Mouse (Mus musculus) lung, embryonic 14.5 days (tissue): ENCODE results near the gene Arl6ip4. TPM values are rescaled to one million over a fixed set of nuclear protein-coding genes. Genes with fewer than 3 reads are reported as not detected.

Source experiments
- ATAC-seq: fragments of 200-750 bp; cut with Nextera tagmentation; 2 replicates; pipeline ENCODE4 v1.8.0; 2017; ENCODE audit warnings: mild to moderate bottlenecking, moderate TSS enrichment, moderate library complexity; ENCODE audit not compliant: insufficient read depth
- DNase-seq: peaks from one replicate; pipeline ENCODE4 v3.0.0-alpha.2; 2015
- H3K27ac ChIP-seq: fragments of 300-500 bp; sonication (generic); 2 replicates; pipeline ENCODE4 v1.5.1; 2014; ENCODE audit warnings: low read depth, mild to moderate bottlenecking, moderate library complexity
- H3K27me3 ChIP-seq: fragments of 300-500 bp; sonication (generic); 2 replicates; pipeline ENCODE4 v1.6.1; 2014; ENCODE audit warnings: low read length, control low read depth; ENCODE audit not compliant: insufficient read depth
- H3K36me3 ChIP-seq: fragments of 300-500 bp; sonication (generic); 2 replicates; pipeline ENCODE4 v1.6.1; 2014; ENCODE audit warnings: control low read depth; ENCODE audit not compliant: insufficient read depth
- H3K4me1 ChIP-seq: fragments of 300-500 bp; sonication (generic); 2 replicates; pipeline ENCODE4 v1.6.1; 2014; ENCODE audit warnings: antibody characterized with exemption, control low read depth; ENCODE audit not compliant: insufficient read depth
- H3K4me2 ChIP-seq: fragments of 300-500 bp; sonication (generic); 2 replicates; pipeline ENCODE4 v1.6.1; 2014; ENCODE audit warnings: mild to moderate bottlenecking
- H3K4me3 ChIP-seq: fragments of 300-500 bp; sonication (generic); 2 replicates; pipeline ENCODE4 v1.5.1; 2014; ENCODE audit warnings: low read depth, low read length
- H3K9ac ChIP-seq: fragments of 300-500 bp; sonication (generic); 2 replicates; pipeline ENCODE4 v1.6.1; 2014
- H3K9me3 ChIP-seq: fragments of 300-500 bp; sonication (generic); 2 replicates; pipeline ENCODE4 v1.6.1; 2016; ENCODE audit warnings: low read depth, low read length, control low read depth
- CTCF ChIP-seq: IDR thresholded peaks from 2 replicates; pipeline ENCODE4 v1.5.1; 2016; ENCODE audit warnings: antibody characterized with exemption, low read depth
- WGBS: fragments of 180-500 bp; shearing (Covaris S2); extraction: QIAGEN DNeasy Blood & Tissue Kit; methylation state at CpG from one replicate; pipeline ENCODE4 v1.1.7; 2014; 5-methylcytosine and 5-hydroxymethylcytosine counted together
- polyA plus RNA-seq: library from polyadenylated mRNA; unstranded; fragments of >200 nt; fragmentation: Nextera tagmentation; extraction: Ambion mirVana; gene quantifications from 2 replicates; pipeline ENCODE4 v1.2.1, GENCODE M21; 2014

Gene Arl6ip4
- polyA plus RNA-seq, 1 experiment from 2014 or later = 105 TPM

DNA sequence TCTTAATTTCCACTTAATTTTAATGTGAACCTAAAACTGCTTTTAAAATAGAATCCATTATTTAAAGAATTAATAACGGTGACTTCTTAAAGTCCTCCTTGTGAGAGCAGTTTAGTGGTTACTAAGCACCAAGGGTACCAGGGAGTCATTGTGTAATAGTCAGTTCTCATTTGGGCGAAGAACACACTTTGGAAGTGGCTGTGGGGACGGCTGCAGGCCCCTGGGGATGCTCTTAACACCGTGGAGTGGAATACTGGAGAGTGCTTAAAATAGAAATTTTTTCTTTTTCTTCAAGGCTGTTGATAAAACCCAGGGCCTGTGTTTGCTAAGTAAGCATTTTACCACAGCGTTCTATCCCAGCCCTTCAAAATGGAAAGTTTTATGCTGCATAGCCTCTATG lies 40.1 kb downstream of the Arl6ip4 start:
- Histone ChIP-seq H3K4me2 (no peak overlapping the region), H3K4me3 (no peak overlapping the region), H3K27ac (no peak overlapping the region), H3K4me1 (0 out of 2 replicates have a peak, but pooled peaks cover 7% of the 10 kb centered on the region), H3K9me3 (no peaks in the 10 kb centered on the region), H3K9ac (no peak overlapping the region), H3K27me3 (no peaks in the 10 kb centered on the region), H3K36me3 (no peaks in the 10 kb centered on the region)
- ATAC-seq (peak; percentile 18; the same call in 1 of the 2 replicates), DNase-seq (peak; percentile 47)
- no peak for TF ChIP-seq CTCF
- WGBS = 54% methylated on average over 5 of the region's 5 CpGs

DNA sequence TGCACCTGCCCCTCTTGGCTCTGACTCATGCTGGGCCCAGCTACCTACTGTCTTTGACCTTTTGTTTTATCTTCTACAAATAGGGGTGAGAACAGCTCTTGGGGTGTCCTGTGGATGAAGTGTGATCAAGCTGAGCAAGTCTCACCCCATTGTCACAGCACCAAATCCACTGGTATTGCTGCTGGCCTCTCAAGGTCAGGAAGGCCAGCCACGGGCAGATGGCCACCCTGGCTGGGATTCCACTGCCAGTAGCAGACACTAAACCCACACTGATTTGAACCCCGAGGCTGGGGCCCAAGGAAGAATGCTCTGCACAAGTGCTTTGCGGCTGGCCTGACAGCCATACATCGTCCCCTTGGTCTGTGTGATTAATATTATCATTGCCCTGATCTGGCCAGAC lies 42.4 kb downstream of the Arl6ip4 start:
- no peak overlapping the region for H3K9ac ChIP-seq
- 58% methylated on average over 4 of the region's 4 CpGs for WGBS
- no peak overlapping the region for H3K27ac ChIP-seq
- TF ChIP-seq CTCF = no peak
- no peaks in the 10 kb centered on the region for H3K9me3 ChIP-seq
- no peaks in the 10 kb centered on the region for H3K36me3 ChIP-seq
- no peaks in the 10 kb centered on the region for H3K27me3 ChIP-seq
- peaks cover 6% of the 10 kb centered on the region; the same call in 1 of the 2 replicates for H3K4me1 ChIP-seq
- H3K4me2 ChIP-seq = no peak overlapping the region
- DNase-seq = no peak
- H3K4me3 ChIP-seq = no peak overlapping the region
- ATAC-seq = no peak

DNA sequence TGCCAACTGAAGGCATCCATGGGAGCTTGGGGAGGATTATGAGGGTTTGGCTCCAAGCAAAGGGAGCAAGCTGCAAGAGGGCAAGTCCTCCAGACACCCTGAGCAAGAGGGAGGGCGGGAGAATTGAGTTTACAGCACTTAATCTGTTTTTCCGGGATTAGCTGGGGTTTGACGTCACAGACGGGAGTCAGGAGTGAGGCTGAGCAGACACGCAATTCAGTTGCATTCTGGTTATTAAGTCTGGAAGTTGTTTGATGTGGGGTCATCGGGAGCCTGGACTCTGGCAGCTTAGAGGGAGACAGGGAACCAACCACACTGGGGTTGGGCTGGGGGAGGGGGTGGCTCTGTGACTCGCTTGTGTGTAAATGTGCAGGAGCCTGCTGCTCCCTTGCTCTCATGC lies 43.6 kb downstream of the Arl6ip4 start:
- H3K4me1 ChIP-seq = peaks cover 6% of the 10 kb centered on the region; the same call in 1 of the 2 replicates
- no peaks in the 10 kb centered on the region for H3K27me3 ChIP-seq
- H3K36me3 ChIP-seq = no peaks in the 10 kb centered on the region
- TF ChIP-seq CTCF = no peak
- WGBS = 34% methylated on average over 7 of the region's 7 CpGs
- no peak overlapping the region for H3K27ac ChIP-seq
- H3K9me3 ChIP-seq = no peaks in the 10 kb centered on the region
- H3K4me2 ChIP-seq = no peak overlapping the region
- no peak overlapping the region for H3K4me3 ChIP-seq
- ATAC-seq (no peak), DNase-seq (no peak)
- H3K9ac ChIP-seq = no peak overlapping the region

DNA sequence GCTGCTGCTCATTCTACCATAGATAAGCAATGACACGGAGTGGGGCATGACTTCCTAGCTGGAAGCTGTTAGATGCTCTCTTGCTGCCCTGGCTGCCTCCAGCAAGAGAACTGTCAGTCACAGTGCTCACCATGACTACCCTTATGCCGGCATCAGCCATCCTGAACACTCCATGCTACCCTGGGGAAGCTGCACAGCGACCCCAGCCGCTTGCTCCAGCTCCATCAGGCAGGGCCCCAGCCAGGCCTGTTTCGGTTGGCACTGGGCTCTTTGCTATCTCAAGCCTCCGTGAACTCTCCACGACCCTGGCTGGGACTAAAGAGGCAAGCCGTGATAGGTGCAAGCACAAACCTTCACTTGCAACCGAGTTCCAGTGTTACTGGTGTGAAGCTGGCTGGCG lies 45.9 kb downstream of the Arl6ip4 start:
- no peaks in the 10 kb centered on the region for H3K36me3 ChIP-seq
- peak; percentile 45; the same call in 1 of the 2 replicates for ATAC-seq
- H3K4me1 ChIP-seq = peaks cover 19% of the 10 kb centered on the region
- H3K9me3 ChIP-seq = no peaks in the 10 kb centered on the region
- peak; percentile 23; the same call in 1 of the 2 replicates for TF ChIP-seq CTCF
- no peak overlapping the region for H3K27ac ChIP-seq
- H3K4me2 ChIP-seq = no peak overlapping the region
- WGBS = 18% methylated on average over 10 of the region's 10 CpGs
- no peaks in the 10 kb centered on the region for H3K27me3 ChIP-seq
- H3K9ac ChIP-seq = no peak overlapping the region
- DNase-seq = peak; percentile 47
- H3K4me3 ChIP-seq = no peak overlapping the region

DNA sequence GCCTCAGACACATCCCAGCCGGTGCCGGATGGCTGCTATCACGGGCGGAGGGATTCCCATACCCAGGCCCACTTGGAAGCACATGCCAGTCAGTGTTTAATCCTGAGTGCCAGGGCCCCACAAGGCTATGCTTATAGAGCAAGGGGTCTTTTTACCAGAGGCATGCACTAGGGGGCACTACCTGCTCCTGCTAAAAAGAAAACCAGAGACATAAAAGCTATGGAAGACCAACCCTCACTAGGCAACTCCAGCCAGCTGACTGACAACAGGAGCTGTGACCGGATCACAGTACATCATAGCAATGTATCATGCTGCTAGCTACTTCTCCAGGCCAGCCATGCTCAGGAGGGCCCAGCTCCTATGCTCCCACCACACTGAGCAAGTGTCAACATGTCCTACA lies 46.7 kb downstream of the Arl6ip4 start:
- DNase-seq (peak; percentile 89), ATAC-seq (peak; percentile 42; the same call in 1 of the 2 replicates)
- no peaks in the 10 kb centered on the region for H3K9me3 ChIP-seq
- H3K4me3 ChIP-seq = no peak overlapping the region
- H3K27me3 ChIP-seq = no peaks in the 10 kb centered on the region
- no peak overlapping the region for H3K4me2 ChIP-seq
- WGBS = 45% methylated on average over 5 of the region's 5 CpGs
- H3K9ac ChIP-seq = no peak overlapping the region
- peak; percentile 71 for TF ChIP-seq CTCF
- no peak overlapping the region; the same call in 1 of the 2 replicates for H3K27ac ChIP-seq
- H3K36me3 ChIP-seq = no peaks in the 10 kb centered on the region
- peaks cover 26% of the 10 kb centered on the region for H3K4me1 ChIP-seq

DNA sequence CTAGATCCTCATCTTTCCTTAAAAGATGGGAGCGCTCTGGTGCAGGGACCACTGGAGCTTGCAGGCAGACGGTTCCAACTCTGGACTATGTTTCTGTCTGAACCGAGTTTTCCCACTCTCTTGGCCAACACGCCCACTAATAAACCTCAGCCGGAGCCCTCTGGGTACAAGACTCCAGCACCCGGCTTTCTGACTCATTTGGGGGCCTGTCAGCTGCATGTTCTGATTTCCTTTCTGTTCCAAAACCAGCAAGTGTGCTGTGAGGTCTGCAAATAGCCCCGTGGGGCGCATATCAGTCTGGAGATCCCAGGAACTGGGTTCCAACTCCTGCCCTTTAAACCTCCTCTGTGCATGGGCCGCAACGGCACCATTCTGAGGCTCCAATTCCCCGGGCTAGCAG lies 47.6 kb downstream of the Arl6ip4 start:
- DNase-seq (no peak), ATAC-seq (no peak)
- no peak overlapping the region for H3K4me3 ChIP-seq
- H3K4me2 ChIP-seq = no peak overlapping the region
- H3K9ac ChIP-seq = no peak overlapping the region; the same call in 1 of the 2 replicates
- no peaks in the 10 kb centered on the region for H3K36me3 ChIP-seq
- 79% methylated on average over 11 of the region's 11 CpGs for WGBS
- TF ChIP-seq CTCF = no peak
- H3K27me3 ChIP-seq = no peaks in the 10 kb centered on the region
- no peaks in the 10 kb centered on the region for H3K9me3 ChIP-seq
- peaks cover 26% of the 10 kb centered on the region for H3K4me1 ChIP-seq
- no peak overlapping the region for H3K27ac ChIP-seq

DNA sequence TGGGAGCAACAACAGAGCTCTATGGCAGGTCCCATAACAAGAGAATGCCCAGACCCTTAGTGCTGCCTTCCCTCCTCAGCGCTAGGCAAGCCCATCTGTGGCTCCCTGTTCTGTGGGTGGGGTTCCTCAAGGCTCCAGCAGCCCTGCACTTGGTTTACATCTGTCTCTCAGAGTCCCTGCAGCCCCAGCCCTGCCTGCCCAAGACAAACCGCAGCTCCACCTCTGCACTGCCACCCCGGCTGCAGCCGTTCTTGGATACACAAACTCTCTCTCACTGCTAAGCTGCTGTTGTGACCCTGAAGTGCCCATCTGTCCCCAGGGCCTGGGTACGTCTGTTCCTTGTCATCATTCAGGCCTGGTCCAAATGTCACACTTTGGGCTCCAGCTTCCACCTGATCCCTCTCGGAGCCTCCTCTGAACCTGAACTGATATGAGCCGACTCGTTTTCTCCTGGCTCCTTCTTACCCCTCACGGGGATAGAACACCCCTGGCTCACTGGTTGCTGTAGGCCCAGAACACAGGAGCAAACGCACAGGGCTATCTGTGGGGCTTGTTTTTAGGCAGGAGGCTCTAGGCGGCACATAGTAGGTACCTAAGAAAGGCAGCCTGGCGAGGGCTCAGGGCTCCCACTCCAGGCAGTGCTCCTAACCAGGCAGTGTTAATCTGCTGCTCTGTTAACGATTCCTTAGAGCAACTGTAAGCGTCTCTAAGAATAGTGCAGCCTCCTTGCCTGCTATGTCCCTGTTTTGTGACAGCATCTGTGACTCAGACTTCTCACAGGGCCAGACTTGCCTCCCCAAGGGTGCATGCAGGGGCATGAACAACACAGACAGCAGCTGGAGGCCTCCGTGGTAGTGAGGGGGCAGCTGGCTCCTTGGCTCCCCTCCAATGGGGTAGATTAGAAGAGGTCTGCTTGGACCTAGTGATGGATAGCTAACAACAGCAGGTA lies 50.0 kb downstream of the Arl6ip4 start:
- H3K27ac ChIP-seq = 0 out of 2 replicates have a peak overlapping the region, but pooled peaks have one; percentile 42

More for the DNA sequence above, 50.0 kb downstream of the Arl6ip4 start:
- 36% methylated on average over 15 of the region's 15 CpGs for WGBS
- H3K9me3 ChIP-seq = no peaks in the 10 kb centered on the region
- no peaks in the 10 kb centered on the region for H3K36me3 ChIP-seq
- no peak overlapping the region for H3K4me3 ChIP-seq
- no peak overlapping the region for H3K4me2 ChIP-seq
- H3K27me3 ChIP-seq = no peaks in the 10 kb centered on the region
- 0 out of 2 replicates have a peak, but pooled peaks have one; percentile 9 for ATAC-seq
- peak; percentile 25 for DNase-seq
- no peak overlapping the region for H3K9ac ChIP-seq
- peaks cover 26% of the 10 kb centered on the region for H3K4me1 ChIP-seq
- no peak for TF ChIP-seq CTCF
